Mouse (Mus musculus) lung, postnatal 14 days (tissue): ENCODE data around the gene Gfy.
"Not testable (repeated sequence)": the region's sequence is repeated elsewhere in the genome, so short reads cannot be mapped to it uniquely, and the experiment has no call there.

ENCODE experiments used
- DNase-seq: peaks from one replicate; pipeline ENCODE4 v3.0.0; 2021

Gene Gfy

GRCm38 (mm10) chr7:45193406-45193805, 14.0 kb upstream of the Gfy start:
- no peak for DNase-seq

GRCm38 (mm10) chr7:45192585-45193310, 13.4 kb upstream of the Gfy start:
- DNase-seq = no peak

GRCm38 (mm10) chr7:45191803-45192363, 12.5 kb upstream of the Gfy start:
- DNase-seq = no peak

- DNase-seq = no peak
Observed at GRCm38 (mm10) chr7:45191161-45191560, 11.8 kb upstream of the Gfy start.

GRCm38 (mm10) chr7:45190186-45190585, 10.8 kb upstream of the Gfy start:
- no peak for DNase-seq

GRCm38 (mm10) chr7:45189600-45189999, 10.2 kb upstream of the Gfy start:
- DNase-seq = no peak

- no peak for DNase-seq
Observed at GRCm38 (mm10) chr7:45185921-45186320, 6.6 kb upstream of the Gfy start.

- DNase-seq = no peak
Observed at GRCm38 (mm10) chr7:45183672-45184071, 4.3 kb upstream of the Gfy start.

GRCm38 (mm10) chr7:45182606-45183005, 3.2 kb upstream of the Gfy start:
- no peak for DNase-seq

- peak; percentile 85 for DNase-seq
Observed at GRCm38 (mm10) chr7:45182199-45182601, 2.8 kb upstream of the Gfy start.

GRCm38 (mm10) chr7:45181540-45181939, 2.2 kb upstream of the Gfy start:
- no peak for DNase-seq

GRCm38 (mm10) chr7:45180896-45181477, 1.6 kb upstream of the Gfy start, which contains the start of gene Pth2:
Gene Pth2, plus strand, starts transcription at chr7:45180995.
- DNase-seq = no peak

- no peak for DNase-seq
Observed at GRCm38 (mm10) chr7:45178550-45178949, 819 bp downstream of the Gfy start.

GRCm38 (mm10) chr7:45176356-45176755, 3.0 kb downstream of the Gfy start:
- no peak for DNase-seq

- no peak for DNase-seq
Observed at GRCm38 (mm10) chr7:45175929-45176328, 3.4 kb downstream of the Gfy start.

- no peak for DNase-seq
Observed at GRCm38 (mm10) chr7:45175398-45175797, 4.0 kb downstream of the Gfy start.

GRCm38 (mm10) chr7:45174567-45175280, 4.6 kb downstream of the Gfy start:
- DNase-seq = no peak

GRCm38 (mm10) chr7:45173772-45174171, 5.6 kb downstream of the Gfy start:
- not testable (repeated sequence) for DNase-seq

- DNase-seq = peak; percentile 32
Observed at GRCm38 (mm10) chr7:45172974-45173373, 6.4 kb downstream of the Gfy start.

- DNase-seq = no peak
Observed at GRCm38 (mm10) chr7:45169495-45169894, 9.9 kb downstream of the Gfy start.

- no peak for DNase-seq
Observed at GRCm38 (mm10) chr7:45168656-45169055, 10.7 kb downstream of the Gfy start.

- no peak for DNase-seq
Observed at GRCm38 (mm10) chr7:45167761-45168445, 11.5 kb downstream of the Gfy start.

- DNase-seq = no peak
Observed at GRCm38 (mm10) chr7:45166950-45167401, 12.4 kb downstream of the Gfy start.
